Mouse (Mus musculus) MN1 (cell line): ENCODE measurements around the gene Zfp747.

Source experiments
- DNase-seq: peaks from one replicate; pipeline ENCODE4 v3.0.0-alpha.2; 2016; ENCODE audit warnings: low spot score

Gene Zfp747

GRCm38 (mm10) chr7:127333240-127333639 lies 42.6 kb downstream of the Zfp747 start:
- no peak for DNase-seq

- DNase-seq, result no peak
Measured at GRCm38 (mm10) chr7:127326685-127327084, 49.2 kb downstream of the Zfp747 start.

DNA sequence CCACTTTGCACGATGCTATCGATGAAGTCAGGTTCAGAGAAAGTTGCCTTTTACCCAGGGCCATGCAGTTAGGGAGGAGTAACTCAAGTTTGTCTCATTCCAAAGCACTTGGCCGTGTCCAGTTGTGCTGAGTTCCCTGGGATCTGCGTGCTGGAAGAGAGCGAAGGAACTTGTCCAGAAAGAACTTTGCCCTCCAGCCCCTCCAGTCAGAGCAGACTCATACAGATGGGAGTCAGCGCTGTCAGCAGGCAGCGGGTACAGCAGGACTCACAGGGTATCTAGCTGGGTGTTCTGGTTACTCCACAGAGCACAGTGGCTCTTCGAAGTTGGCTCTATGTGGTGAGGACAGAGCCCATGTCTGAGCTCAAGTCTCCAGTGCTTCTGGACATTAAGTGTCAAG lies 50.3 kb downstream of the Zfp747 start:
- no peak for DNase-seq

DNA sequence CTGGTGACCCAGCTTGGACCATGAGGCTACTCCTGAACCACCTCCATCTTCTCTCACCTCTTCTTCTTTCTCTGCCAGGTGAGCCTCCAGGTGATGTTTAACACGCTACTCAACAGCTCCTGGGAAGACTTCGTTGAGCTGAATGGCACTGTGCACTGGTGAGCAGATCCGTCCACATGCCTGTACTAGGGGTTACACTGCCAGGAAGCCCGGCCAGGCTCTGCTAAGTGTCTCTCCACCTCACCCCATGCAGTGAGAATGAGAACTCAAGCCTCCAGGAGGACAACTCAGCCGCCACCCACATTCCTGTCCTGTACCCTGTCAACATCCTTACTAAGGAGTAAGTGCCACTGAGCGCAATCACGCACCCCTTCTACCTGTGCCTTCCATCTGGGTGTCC lies 50.9 kb downstream of the Zfp747 start:
- DNase-seq, result no peak
